Mouse (Mus musculus): ENCODE results near the gene Kmt2a. TPM values are rescaled to one million over a fixed set of nuclear protein-coding genes. Genes with fewer than 3 reads are reported as not detected.

Kmt2a gene
- 8.1 and 11.7 TPM in 2 replicates for polyA plus RNA-seq (2015; fragmentation: Nextera tagmentation; extraction: Ambion mirVana)

DNA sequence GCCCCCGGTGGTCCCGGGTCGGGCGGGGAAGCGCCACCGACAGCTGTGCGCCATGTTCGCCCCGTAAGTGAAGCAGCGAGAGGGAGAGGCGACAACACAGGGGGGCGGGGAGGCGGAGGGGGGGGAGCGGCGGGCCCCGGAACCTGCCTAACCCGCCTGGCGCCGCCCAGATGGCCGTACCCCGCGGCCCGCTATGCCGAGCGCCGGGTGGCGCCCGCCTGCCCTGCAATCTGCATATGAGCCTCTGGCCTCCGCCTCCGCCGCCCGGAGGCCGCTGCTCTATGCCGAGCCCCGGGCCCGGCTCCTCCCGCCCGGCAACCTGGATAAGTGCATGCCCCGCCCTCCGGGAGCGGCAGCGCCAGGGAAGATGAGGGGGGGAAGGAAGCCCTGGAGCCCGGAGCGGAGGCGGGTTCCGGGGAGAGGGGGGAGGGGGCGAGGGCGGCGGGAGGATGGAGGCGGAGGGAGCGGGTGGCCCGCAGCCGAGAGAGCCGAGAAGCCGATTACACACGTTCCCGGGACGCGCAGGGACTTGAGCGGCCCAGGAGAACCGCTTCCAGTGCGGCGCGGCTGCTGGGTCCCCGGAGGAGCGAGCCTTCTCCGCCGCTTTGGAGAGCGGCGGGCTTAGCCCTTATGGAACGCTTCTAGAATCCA, at the start of gene Kmt2a:
TSS of gene Kmt2a (minus strand) at position 76 of the 651 bp plus-strand sequence.
- no peaks in the 10 kb centered on the region for H3K36me3 ChIP-seq (ENCODE audit: control insufficient read depth, insufficient read depth, low read length)
- peak within 1 kb of the TSS; percentile 98 for H3K27ac ChIP-seq (ENCODE audit: low read length)
- H3K27me3 ChIP-seq (ENCODE audit: control insufficient read depth, insufficient read depth, low read depth, low read length), result no peaks in the 10 kb centered on the region
- H3K9me3 ChIP-seq (ENCODE audit: control insufficient read depth, low read length), result no peaks in the 10 kb centered on the region
- H3K9ac ChIP-seq (ENCODE audit: low read length), result peak within 1 kb of the TSS; percentile 97
- WGBS, result under 1% methylated on average over 38 of the region's 71 CpGs
- ATAC-seq (ENCODE audit: low read depth), result peak; percentile 88
- H3K4me1 ChIP-seq (replicated peaks; ENCODE audit: control insufficient read depth, insufficient read depth, low read length), result peaks cover 25% of the 10 kb centered on the region
- H3K4me3 ChIP-seq (ENCODE audit: low read length), result peak within 1 kb of the TSS; percentile 97
- peak within 1 kb of the TSS; percentile 98 for H3K4me2 ChIP-seq (ENCODE audit: low read depth, low read length)

DNA sequence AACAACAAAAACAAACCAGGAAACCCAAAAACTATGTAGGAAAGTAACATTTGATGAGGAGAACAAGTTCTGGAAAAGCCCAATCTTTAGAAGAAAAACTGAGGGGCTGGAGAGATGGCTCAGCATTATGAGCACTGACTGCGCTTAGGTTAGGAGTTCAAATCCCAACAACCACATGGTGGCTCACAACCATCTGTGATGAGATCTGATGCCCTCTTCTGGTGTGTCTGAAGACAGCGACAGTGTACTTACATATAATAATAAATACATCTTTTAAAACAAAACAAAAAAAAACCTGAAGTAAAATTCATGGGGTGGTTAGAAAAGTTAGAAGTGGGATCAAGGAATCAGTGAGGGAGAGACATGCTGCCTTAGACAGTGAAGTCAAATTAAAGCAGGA, 40.4 kb upstream of the Kmt2a start:
- peak overlapping the region; percentile 67 for H3K4me2 ChIP-seq (ENCODE audit: low read depth, low read length)
- ATAC-seq (ENCODE audit: low read depth), result no peak
- H3K9me3 ChIP-seq (ENCODE audit: control insufficient read depth, low read length), result no peaks in the 10 kb centered on the region
- no peak overlapping the region for H3K9ac ChIP-seq (ENCODE audit: low read length)
- no peaks in the 10 kb centered on the region for H3K36me3 ChIP-seq (ENCODE audit: control insufficient read depth, insufficient read depth, low read length)
- 61% methylated on average over 2 of the region's 2 CpGs for WGBS
- H3K4me3 ChIP-seq (ENCODE audit: low read length), result peak overlapping the region; percentile 87
- no peaks in the 10 kb centered on the region for H3K27me3 ChIP-seq (ENCODE audit: control insufficient read depth, insufficient read depth, low read depth, low read length)
- peak overlapping the region; percentile 91 for H3K27ac ChIP-seq (ENCODE audit: low read length)
- H3K4me1 ChIP-seq (replicated peaks; ENCODE audit: control insufficient read depth, insufficient read depth, low read length), result peaks cover 5% of the 10 kb centered on the region

DNA sequence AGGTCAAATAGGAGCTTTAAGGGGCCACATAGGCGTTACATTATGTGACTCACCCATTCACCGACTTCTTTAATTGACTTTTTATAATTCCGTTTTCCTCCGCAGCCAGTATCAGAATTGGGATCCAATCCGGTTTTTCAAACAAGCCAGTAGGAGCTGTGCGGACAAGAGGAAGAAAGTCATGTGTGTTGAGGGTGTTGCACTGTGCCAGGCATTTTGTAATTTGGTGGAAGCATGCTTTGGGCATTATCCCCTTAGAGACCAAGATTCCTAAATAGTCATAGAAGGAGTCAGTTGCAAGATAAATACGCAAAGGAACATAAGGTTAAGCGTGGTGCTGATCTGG, 40.0 kb upstream of the Kmt2a start:
- H3K9me3 ChIP-seq (ENCODE audit: control insufficient read depth, low read length), result no peaks in the 10 kb centered on the region
- peak overlapping the region; percentile 91 for H3K27ac ChIP-seq (ENCODE audit: low read length)
- H3K36me3 ChIP-seq (ENCODE audit: control insufficient read depth, insufficient read depth, low read length), result no peaks in the 10 kb centered on the region
- H3K27me3 ChIP-seq (ENCODE audit: control insufficient read depth, insufficient read depth, low read depth, low read length), result no peaks in the 10 kb centered on the region
- peak overlapping the region; percentile 87 for H3K4me3 ChIP-seq (ENCODE audit: low read length)
- ATAC-seq (ENCODE audit: low read depth), result peak; percentile 95
- peak overlapping the region; percentile 90 for H3K9ac ChIP-seq (ENCODE audit: low read length)
- peak overlapping the region; percentile 67 for H3K4me2 ChIP-seq (ENCODE audit: low read depth, low read length)
- peaks cover 5% of the 10 kb centered on the region for H3K4me1 ChIP-seq (replicated peaks; ENCODE audit: control insufficient read depth, insufficient read depth, low read length)
- WGBS, result under 1% methylated on average over 8 of the region's 8 CpGs

- H3K9me3 ChIP-seq (ENCODE audit: control insufficient read depth, low read length), result no peaks in the 10 kb centered on the region
- H3K4me1 ChIP-seq (replicated peaks; ENCODE audit: control insufficient read depth, insufficient read depth, low read length), result peaks cover 5% of the 10 kb centered on the region
- peak within 1 kb of the TSS; percentile 90 for H3K9ac ChIP-seq (ENCODE audit: low read length)
- peak within 1 kb of the TSS; percentile 80 for H3K4me2 ChIP-seq (ENCODE audit: low read depth, low read length)
- H3K27ac ChIP-seq (ENCODE audit: low read length), result peak within 1 kb of the TSS; percentile 91
- no peaks in the 10 kb centered on the region for H3K27me3 ChIP-seq (ENCODE audit: control insufficient read depth, insufficient read depth, low read depth, low read length)
- WGBS, result under 1% methylated on average over 48 of the region's 48 CpGs
- ATAC-seq (ENCODE audit: low read depth), result peak; percentile 93
- no peaks in the 10 kb centered on the region for H3K36me3 ChIP-seq (ENCODE audit: control insufficient read depth, insufficient read depth, low read length)
- H3K4me3 ChIP-seq (ENCODE audit: low read length), result peak within 1 kb of the TSS; percentile 87
Measured at GRCm38 (mm10) chr9:44920374-44921122, 39.5 kb upstream of the Kmt2a start, which contains the start of gene Atp5l. Gene Atp5l, minus strand, starts transcription at chr9:44920742.

DNA sequence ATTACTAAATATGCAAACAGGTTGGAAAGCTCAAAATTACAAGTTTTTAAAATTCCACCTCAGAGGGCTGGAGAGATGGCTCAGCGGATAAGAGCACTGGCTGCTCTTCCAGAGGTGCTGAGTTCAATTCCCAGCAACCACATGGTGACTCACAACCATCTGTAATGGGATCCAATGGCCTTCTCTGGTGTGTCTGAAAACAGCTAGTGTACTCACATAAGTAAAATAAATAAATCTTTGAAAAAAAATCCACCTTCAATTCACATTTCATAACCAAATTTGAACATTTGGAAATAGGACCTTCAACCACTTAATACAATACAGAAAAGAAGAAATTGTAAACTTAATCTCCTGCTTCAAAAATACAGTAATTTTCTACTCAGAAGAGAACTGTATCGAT, 38.5 kb upstream of the Kmt2a start:
- Histone ChIP-seq H3K36me3 (ENCODE audit: control insufficient read depth, insufficient read depth, low read length) (no peaks in the 10 kb centered on the region), H3K9ac (ENCODE audit: low read length) (peak overlapping the region; percentile 90), H3K4me3 (ENCODE audit: low read length) (peak overlapping the region; percentile 87), H3K4me1 (replicated peaks; ENCODE audit: control insufficient read depth, insufficient read depth, low read length) (peaks cover 12% of the 10 kb centered on the region), H3K9me3 (ENCODE audit: control insufficient read depth, low read length) (no peaks in the 10 kb centered on the region), H3K4me2 (ENCODE audit: low read depth, low read length) (peak overlapping the region; percentile 80), H3K27ac (ENCODE audit: low read length) (no peak overlapping the region), H3K27me3 (ENCODE audit: control insufficient read depth, insufficient read depth, low read depth, low read length) (no peaks in the 10 kb centered on the region)
- ATAC-seq (ENCODE audit: low read depth), result no peak
- 36% methylated on average over 2 of the region's 2 CpGs for WGBS

DNA sequence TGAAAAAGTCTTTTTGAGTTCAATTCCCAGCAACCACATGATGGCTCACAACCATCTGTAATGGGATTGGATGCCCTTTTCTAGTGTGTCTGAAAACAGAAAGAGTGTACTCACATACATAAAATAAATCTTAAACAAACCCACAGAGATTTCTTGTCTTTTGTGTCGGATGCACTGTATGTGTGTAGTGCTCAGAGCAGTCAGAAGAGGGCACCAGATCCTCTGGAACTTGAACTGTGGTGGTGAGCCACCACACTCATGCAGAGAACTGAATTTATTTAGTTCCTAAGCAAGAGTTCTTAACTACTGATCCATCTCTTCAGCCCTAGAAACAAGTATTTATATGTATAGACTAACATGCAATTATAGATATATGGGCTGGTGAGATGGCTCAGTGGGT, 35.1 kb upstream of the Kmt2a start:
- peaks cover 16% of the 10 kb centered on the region for H3K36me3 ChIP-seq (ENCODE audit: control insufficient read depth, insufficient read depth, low read length)
- 50% methylated on average over 1 of the region's 1 CpGs for WGBS
- no peak overlapping the region for H3K4me2 ChIP-seq (ENCODE audit: low read depth, low read length)
- no peak overlapping the region for H3K4me3 ChIP-seq (ENCODE audit: low read length)
- ATAC-seq (ENCODE audit: low read depth), result no peak
- no peaks in the 10 kb centered on the region for H3K27me3 ChIP-seq (ENCODE audit: control insufficient read depth, insufficient read depth, low read depth, low read length)
- no peaks in the 10 kb centered on the region for H3K9me3 ChIP-seq (ENCODE audit: control insufficient read depth, low read length)
- H3K27ac ChIP-seq (ENCODE audit: low read length), result no peak overlapping the region
- H3K9ac ChIP-seq (ENCODE audit: low read length), result no peak overlapping the region
- H3K4me1 ChIP-seq (replicated peaks; ENCODE audit: control insufficient read depth, insufficient read depth, low read length), result peaks cover 13% of the 10 kb centered on the region

GRCm38 (mm10) chr9:44914706-44915105, 33.6 kb upstream of the Kmt2a start:
- H3K36me3 ChIP-seq (ENCODE audit: control insufficient read depth, insufficient read depth, low read length), result peaks cover 19% of the 10 kb centered on the region
- no peak overlapping the region for H3K9ac ChIP-seq (ENCODE audit: low read length)
- H3K4me2 ChIP-seq (ENCODE audit: low read depth, low read length), result no peak overlapping the region
- H3K9me3 ChIP-seq (ENCODE audit: control insufficient read depth, low read length), result no peaks in the 10 kb centered on the region
- H3K4me3 ChIP-seq (ENCODE audit: low read length), result no peak overlapping the region
- H3K27ac ChIP-seq (ENCODE audit: low read length), result no peak overlapping the region
- no peak for ATAC-seq (ENCODE audit: low read depth)
- WGBS, result 41% methylated on average over 4 of the region's 4 CpGs
- no peaks in the 10 kb centered on the region for H3K27me3 ChIP-seq (ENCODE audit: control insufficient read depth, insufficient read depth, low read depth, low read length)
- peaks cover 13% of the 10 kb centered on the region for H3K4me1 ChIP-seq (replicated peaks; ENCODE audit: control insufficient read depth, insufficient read depth, low read length)

DNA sequence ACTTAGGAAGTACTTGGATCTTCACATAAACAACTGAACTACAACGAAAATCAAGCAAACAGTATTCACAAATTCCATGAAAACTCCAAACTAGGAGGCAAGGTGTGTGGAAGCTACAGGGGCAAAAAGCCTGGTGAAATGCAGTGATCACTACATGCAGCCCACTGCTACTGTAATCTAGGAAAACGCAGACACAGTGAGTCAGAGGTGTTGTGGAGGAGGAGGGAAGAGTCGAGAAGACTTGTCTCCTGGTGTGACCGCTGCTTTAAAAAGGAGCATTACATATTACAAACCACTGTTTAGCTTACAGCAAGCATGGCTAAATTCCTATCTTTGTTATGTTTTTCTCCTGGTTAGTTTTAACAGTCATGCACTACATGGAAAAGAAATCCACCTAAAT, 30.3 kb upstream of the Kmt2a start:
- no peak overlapping the region for H3K9ac ChIP-seq (ENCODE audit: low read length)
- H3K27me3 ChIP-seq (ENCODE audit: control insufficient read depth, insufficient read depth, low read depth, low read length), result no peaks in the 10 kb centered on the region
- peaks cover 8% of the 10 kb centered on the region for H3K4me1 ChIP-seq (replicated peaks; ENCODE audit: control insufficient read depth, insufficient read depth, low read length)
- 91% methylated on average over 4 of the region's 4 CpGs for whole genome bisulfite sequencing
- no peaks in the 10 kb centered on the region for H3K9me3 ChIP-seq (ENCODE audit: control insufficient read depth, low read length)
- H3K36me3 ChIP-seq (ENCODE audit: control insufficient read depth, insufficient read depth, low read length), result peaks cover 19% of the 10 kb centered on the region
- no peak overlapping the region for H3K4me2 ChIP-seq (ENCODE audit: low read depth, low read length)
- no peak overlapping the region for H3K4me3 ChIP-seq (ENCODE audit: low read length)
- no peak for ATAC-seq (ENCODE audit: low read depth)
- no peak overlapping the region for H3K27ac ChIP-seq (ENCODE audit: low read length)

DNA sequence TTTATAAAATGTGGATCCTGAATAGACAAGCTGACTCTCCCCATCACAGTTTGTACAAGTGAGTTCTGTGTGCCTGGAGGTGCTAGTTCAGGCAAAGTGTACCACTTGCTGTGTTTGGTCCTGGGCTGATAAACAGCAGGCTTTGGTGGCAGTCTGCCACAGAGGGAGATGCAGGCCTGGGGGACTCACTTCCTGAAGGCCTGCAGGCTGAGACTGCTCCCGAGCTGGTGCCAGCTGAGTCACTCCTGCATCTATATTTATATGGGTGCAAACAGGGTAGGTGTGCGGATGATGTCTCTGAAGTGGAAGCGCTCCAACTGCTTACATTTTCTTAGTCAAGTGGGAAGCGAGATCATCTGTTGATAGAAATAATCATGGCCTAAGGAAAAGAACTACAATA, 24.5 kb upstream of the Kmt2a start:
- H3K4me2 ChIP-seq (ENCODE audit: low read depth, low read length), result no peak overlapping the region

More for the DNA sequence above, 24.5 kb upstream of the Kmt2a start:
- WGBS, result 56% methylated on average over 4 of the region's 4 CpGs
- Histone ChIP-seq H3K4me1 (replicated peaks; ENCODE audit: control insufficient read depth, insufficient read depth, low read length) (peaks cover 8% of the 10 kb centered on the region), H3K4me3 (ENCODE audit: low read length) (no peak overlapping the region), H3K27ac (ENCODE audit: low read length) (no peak overlapping the region), H3K36me3 (ENCODE audit: control insufficient read depth, insufficient read depth, low read length) (no peaks in the 10 kb centered on the region), H3K27me3 (ENCODE audit: control insufficient read depth, insufficient read depth, low read depth, low read length) (no peaks in the 10 kb centered on the region), H3K9me3 (ENCODE audit: control insufficient read depth, low read length) (no peaks in the 10 kb centered on the region), H3K9ac (ENCODE audit: low read length) (no peak overlapping the region)
- no peak for ATAC-seq (ENCODE audit: low read depth)

All from lung, embryonic 16.5 days (tissue).